Mouse (Mus musculus): ENCODE measurements around the gene Igdcc4. TPM values are rescaled to one million over a fixed set of nuclear protein-coding genes. Genes with fewer than 3 reads are reported as not detected.

The Igdcc4 gene
- total and polyA plus RNA-seq, 3 experiments, result 0.22 TPM; not detected in 2

- ATAC-seq (ENCODE audit: extremely low read depth, insufficient number of reproducible peaks, low FRiP score, poor library complexity, severe bottlenecking) (no peak), DNase-seq (ENCODE audit: low spot score) (no peak)
- no peak for TF ChIP-seq POLR2AphosphoS5 (IDR thresholded peaks at IDR 0.05; ENCODE audit: insufficient replicate concordance, low read depth, low read length)
- TF ChIP-seq CTCF (IDR thresholded peaks at IDR 0.05; ENCODE audit: low read depth, low read length), result no peak
- TF ChIP-seq GATA2 (IDR thresholded peaks at IDR 0.05; ENCODE audit: borderline replicate concordance, low read depth, low read length), result no peak
- no peak for TF ChIP-seq GATA1 (IDR thresholded peaks at IDR 0.05; ENCODE audit: borderline replicate concordance, low read length)
- no peak for TF ChIP-seq TAL1 (conservative IDR thresholded peaks at IDR 0.05; ENCODE audit: low read depth, low read length)
- no peak overlapping the region for H3K4me3 ChIP-seq (ENCODE audit: low read depth, low read length)
- H3K36me3 ChIP-seq (replicated peaks), result no peaks in the 10 kb centered on the region
- no peaks in the 10 kb centered on the region for H3K9me3 ChIP-seq (replicated peaks)
- H3K27me3 ChIP-seq (ENCODE audit: insufficient read depth, low read length), result peaks cover 56% of the 10 kb centered on the region
- peaks cover 6% of the 10 kb centered on the region; the same call in 1 of the 2 replicates for H3K4me1 ChIP-seq (ENCODE audit: insufficient read depth, low read depth, low read length)
These were observed 33.8 kb downstream of the Igdcc4 start for GRCm38 (mm10) chr9:65135126-65135525.

GRCm38 (mm10) chr9:65140491-65140890 lies 39.2 kb downstream of the Igdcc4 start:
- peaks cover 44% of the 10 kb centered on the region for H3K27me3 ChIP-seq (ENCODE audit: insufficient read depth, low read length)

GRCm38 (mm10) chr9:65140936-65141305 lies 39.6 kb downstream of the Igdcc4 start, which contains the start of gene Igdcc3:
Gene Igdcc3, plus strand, starts transcription at chr9:65141189.
- DNase-seq (ENCODE audit: low spot score) (no peak), ATAC-seq (ENCODE audit: extremely low read depth, insufficient number of reproducible peaks, low FRiP score, poor library complexity, severe bottlenecking) (no peak)
- TF ChIP-seq GATA1 (IDR thresholded peaks at IDR 0.05; ENCODE audit: borderline replicate concordance, low read length) (no peak), GATA2 (IDR thresholded peaks at IDR 0.05; ENCODE audit: borderline replicate concordance, low read depth, low read length) (no peak), POLR2AphosphoS5 (IDR thresholded peaks at IDR 0.05; ENCODE audit: insufficient replicate concordance, low read depth, low read length) (no peak), TAL1 (conservative IDR thresholded peaks at IDR 0.05; ENCODE audit: low read depth, low read length) (no peak), CTCF (IDR thresholded peaks at IDR 0.05; ENCODE audit: low read depth, low read length) (no peak)
- no peak within 1 kb of the TSS; the same call in 1 of the 2 replicates for H3K4me3 ChIP-seq (ENCODE audit: low read depth, low read length)
- no peaks in the 10 kb centered on the region for H3K4me1 ChIP-seq (ENCODE audit: insufficient read depth, low read depth, low read length)
- peaks cover 40% of the 10 kb centered on the region for H3K27me3 ChIP-seq (ENCODE audit: insufficient read depth, low read length)
- H3K9me3 ChIP-seq (replicated peaks), result peaks cover 20% of the 10 kb centered on the region
- H3K36me3 ChIP-seq (replicated peaks), result no peaks in the 10 kb centered on the region

More at GRCm38 (mm10) chr9:65140491-65140890, 39.2 kb downstream of the Igdcc4 start:
- peaks cover 20% of the 10 kb centered on the region for H3K9me3 ChIP-seq (replicated peaks)
- H3K4me1 ChIP-seq (ENCODE audit: insufficient read depth, low read depth, low read length), result no peaks in the 10 kb centered on the region
- H3K36me3 ChIP-seq (replicated peaks), result no peaks in the 10 kb centered on the region
- DNase-seq (ENCODE audit: low spot score) (no peak), ATAC-seq (ENCODE audit: extremely low read depth, insufficient number of reproducible peaks, low FRiP score, poor library complexity, severe bottlenecking) (no peak)
- no peak for TF ChIP-seq GATA1 (IDR thresholded peaks at IDR 0.05; ENCODE audit: borderline replicate concordance, low read length)
- TF ChIP-seq TAL1 (conservative IDR thresholded peaks at IDR 0.05; ENCODE audit: low read depth, low read length), result no peak
- TF ChIP-seq GATA2 (IDR thresholded peaks at IDR 0.05; ENCODE audit: borderline replicate concordance, low read depth, low read length), result no peak
- TF ChIP-seq CTCF (IDR thresholded peaks at IDR 0.05; ENCODE audit: low read depth, low read length), result no peak
- no peak for TF ChIP-seq POLR2AphosphoS5 (IDR thresholded peaks at IDR 0.05; ENCODE audit: insufficient replicate concordance, low read depth, low read length)
- H3K4me3 ChIP-seq (ENCODE audit: low read depth, low read length), result no peak overlapping the region

GRCm38 (mm10) chr9:65141306-65141975 lies 40.2 kb downstream of the Igdcc4 start:
- no peaks in the 10 kb centered on the region for H3K4me1 ChIP-seq (ENCODE audit: insufficient read depth, low read depth, low read length)
- ATAC-seq (ENCODE audit: extremely low read depth, insufficient number of reproducible peaks, low FRiP score, poor library complexity, severe bottlenecking), result no peak
- H3K36me3 ChIP-seq (replicated peaks), result no peaks in the 10 kb centered on the region
- TF ChIP-seq TAL1 (conservative IDR thresholded peaks at IDR 0.05; ENCODE audit: low read depth, low read length) (no peak), CTCF (IDR thresholded peaks at IDR 0.05; ENCODE audit: low read depth, low read length) (no peak), GATA2 (IDR thresholded peaks at IDR 0.05; ENCODE audit: borderline replicate concordance, low read depth, low read length) (no peak), GATA1 (IDR thresholded peaks at IDR 0.05; ENCODE audit: borderline replicate concordance, low read length) (no peak), POLR2AphosphoS5 (IDR thresholded peaks at IDR 0.05; ENCODE audit: insufficient replicate concordance, low read depth, low read length) (no peak)
- peaks cover 39% of the 10 kb centered on the region for H3K27me3 ChIP-seq (ENCODE audit: insufficient read depth, low read length)
- no peak for DNase-seq (ENCODE audit: low spot score)
- H3K9me3 ChIP-seq (replicated peaks), result peaks cover 20% of the 10 kb centered on the region
- H3K4me3 ChIP-seq (ENCODE audit: low read depth, low read length), result no peak overlapping the region

- ATAC-seq (ENCODE audit: extremely low read depth, insufficient number of reproducible peaks, low FRiP score, poor library complexity, severe bottlenecking) (no peak), DNase-seq (ENCODE audit: low spot score) (no peak)
- H3K9me3 ChIP-seq (replicated peaks), result peaks cover 20% of the 10 kb centered on the region
- H3K27me3 ChIP-seq (ENCODE audit: insufficient read depth, low read length), result peaks cover 40% of the 10 kb centered on the region
- no peaks in the 10 kb centered on the region for H3K36me3 ChIP-seq (replicated peaks)
- H3K4me1 ChIP-seq (ENCODE audit: insufficient read depth, low read depth, low read length), result no peaks in the 10 kb centered on the region
- H3K4me3 ChIP-seq (ENCODE audit: low read depth, low read length), result no peak overlapping the region
- no peak for TF ChIP-seq GATA2 (IDR thresholded peaks at IDR 0.05; ENCODE audit: borderline replicate concordance, low read depth, low read length)
- TF ChIP-seq POLR2AphosphoS5 (IDR thresholded peaks at IDR 0.05; ENCODE audit: insufficient replicate concordance, low read depth, low read length), result no peak
- TF ChIP-seq TAL1 (conservative IDR thresholded peaks at IDR 0.05; ENCODE audit: low read depth, low read length), result no peak
- no peak for TF ChIP-seq GATA1 (IDR thresholded peaks at IDR 0.05; ENCODE audit: borderline replicate concordance, low read length)
- no peak for TF ChIP-seq CTCF (IDR thresholded peaks at IDR 0.05; ENCODE audit: low read depth, low read length)
These were observed 40.7 kb downstream of the Igdcc4 start for GRCm38 (mm10) chr9:65141976-65142318.

- no peak for DNase-seq (ENCODE audit: low spot score)
- Histone ChIP-seq H3K4me1 (ENCODE audit: insufficient read depth, low read depth, low read length) (no peaks in the 10 kb centered on the region), H3K4me3 (ENCODE audit: low read depth, low read length) (no peak overlapping the region), H3K9me3 (replicated peaks) (peaks cover 20% of the 10 kb centered on the region), H3K27me3 (ENCODE audit: insufficient read depth, low read length) (peaks cover 41% of the 10 kb centered on the region), H3K36me3 (replicated peaks) (no peaks in the 10 kb centered on the region)
- ATAC-seq (ENCODE audit: extremely low read depth, insufficient number of reproducible peaks, low FRiP score, poor library complexity, severe bottlenecking), result no peak
- no peak for TF ChIP-seq GATA2 (IDR thresholded peaks at IDR 0.05; ENCODE audit: borderline replicate concordance, low read depth, low read length)
- TF ChIP-seq CTCF (IDR thresholded peaks at IDR 0.05; ENCODE audit: low read depth, low read length), result no peak
- TF ChIP-seq GATA1 (IDR thresholded peaks at IDR 0.05; ENCODE audit: borderline replicate concordance, low read length), result no peak
- no peak for TF ChIP-seq TAL1 (conservative IDR thresholded peaks at IDR 0.05; ENCODE audit: low read depth, low read length)
- TF ChIP-seq POLR2AphosphoS5 (IDR thresholded peaks at IDR 0.05; ENCODE audit: insufficient replicate concordance, low read depth, low read length), result no peak
These were observed 41.1 kb downstream of the Igdcc4 start for GRCm38 (mm10) chr9:65142399-65142798.
